Mouse (Mus musculus): ENCODE results near the gene Def6. TPM values are rescaled to one million over a fixed set of nuclear protein-coding genes. Genes with fewer than 3 reads are reported as not detected.
A peak's percentile ranks its signal among the peaks of the same experiment; 100 is the strongest.

The Def6 gene
- polyA plus RNA-seq, 1 experiment = 3.4 TPM

DNA sequence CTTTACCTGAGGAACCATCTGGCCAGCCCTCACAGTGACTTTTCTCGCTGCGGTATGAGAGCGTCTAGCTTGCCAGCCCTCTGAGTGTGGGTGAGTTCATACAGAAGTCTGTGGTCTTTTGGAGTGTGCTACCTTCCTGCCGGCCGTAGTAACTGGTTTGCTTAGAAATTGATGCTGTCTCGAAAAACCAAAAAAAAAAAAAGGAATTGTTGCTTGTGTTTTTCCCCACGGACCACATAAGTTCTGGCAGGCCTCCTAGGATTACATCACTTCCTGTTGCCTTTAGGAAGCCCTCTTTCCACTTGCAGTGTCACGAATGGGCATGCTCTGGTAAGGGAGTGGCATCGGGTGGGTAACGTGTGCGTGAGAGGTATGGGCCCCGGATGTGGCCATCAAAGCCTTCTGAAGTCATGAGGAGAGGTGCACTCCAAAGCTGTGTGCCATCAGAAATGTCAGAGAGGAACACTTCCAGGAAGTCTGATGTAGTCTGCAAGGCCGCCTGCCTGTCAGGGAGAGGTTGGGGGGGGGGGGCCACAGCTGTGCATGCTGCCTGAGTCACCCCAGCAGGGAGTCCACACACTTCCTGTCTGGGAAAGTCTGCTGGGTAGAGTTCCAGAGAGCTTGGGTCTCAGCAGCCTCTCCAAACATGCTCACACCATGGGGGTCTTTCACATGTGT lies 49.2 kb downstream of the Def6 start:
- TF ChIP-seq POLR2A (IDR thresholded peaks at IDR 0.05; ENCODE audit: insufficient read length, low read depth) (no peak), TCF12 (IDR thresholded peaks at IDR 0.05; ENCODE audit: insufficient read depth, poor library complexity, severe bottlenecking) (peak; percentile 20), POLR2AphosphoS2 (IDR thresholded peaks at IDR 0.05; ENCODE audit: insufficient read length, low read depth) (no peak), E2F4 (IDR thresholded peaks at IDR 0.05; ENCODE audit: insufficient read depth) (no peak), CEBPB (IDR thresholded peaks at IDR 0.05; ENCODE audit: insufficient read depth, poor library complexity, severe bottlenecking) (peak; percentile 60; the same call in 1 of the 2 replicates), MAX (IDR thresholded peaks at IDR 0.05; ENCODE audit: low read depth) (no peak), MYOG (IDR thresholded peaks at IDR 0.05; ENCODE audit: control insufficient read depth in 1 of 3, insufficient read depth in 1 of 3, insufficient read length in 2 of 3, low read depth in 2 of 3) (peak; percentile 31 to 93 (median 82)), MYOD1 (IDR thresholded peaks at IDR 0.05; ENCODE audit: control insufficient read depth in 1 of 3, insufficient read length in 2 of 3, low read depth in 2 of 3) (peak in 2 of 3 experiments; percentile 91 to 94), SRF (IDR thresholded peaks at IDR 0.05; ENCODE audit: control insufficient read depth, insufficient read length, low read depth) (no peak), TCF3 (IDR thresholded peaks at IDR 0.05; ENCODE audit: insufficient read length, low read depth) (peak; percentile 66), USF1 (IDR thresholded peaks at IDR 0.05; ENCODE audit: low read depth) (no peak), REST (IDR thresholded peaks at IDR 0.05; ENCODE audit: insufficient read depth, insufficient read length) (no peak)
- no peaks in the 10 kb centered on the region for H3K36me3 ChIP-seq (ENCODE audit: control insufficient read depth, insufficient read depth)
- no peaks in the 10 kb centered on the region for H3K27me3 ChIP-seq (ENCODE audit: control insufficient read depth, insufficient read depth, insufficient read length)
- no peak overlapping the region for H3ac ChIP-seq (ENCODE audit: control insufficient read depth, insufficient read length)
- peak overlapping the region; percentile 9 for H3K4me3 ChIP-seq
- H3K4me2 ChIP-seq (ENCODE audit: low read depth) = peak overlapping the region; percentile 97
- peaks cover 73% of the 10 kb centered on the region for H3K79me2 ChIP-seq (ENCODE audit: control insufficient read depth, insufficient read depth)

- Histone ChIP-seq H3K4me3 (no peak overlapping the region), H3K4me2 (ENCODE audit: low read depth) (peak overlapping the region; percentile 97), H3K79me2 (ENCODE audit: control insufficient read depth, insufficient read depth) (peaks cover 80% of the 10 kb centered on the region), H3K27me3 (ENCODE audit: control insufficient read depth, insufficient read depth, insufficient read length) (no peaks in the 10 kb centered on the region), H3K36me3 (ENCODE audit: control insufficient read depth, insufficient read depth) (no peaks in the 10 kb centered on the region), H3ac (ENCODE audit: control insufficient read depth, insufficient read length) (no peak overlapping the region)
- TF ChIP-seq CEBPB (IDR thresholded peaks at IDR 0.05; ENCODE audit: insufficient read depth, poor library complexity, severe bottlenecking) = no peak
- peak; percentile 19 for TF ChIP-seq POLR2A (IDR thresholded peaks at IDR 0.05; ENCODE audit: insufficient read length, low read depth)
These were observed 50.7 kb downstream of the Def6 start for GRCm38 (mm10) chr17:28258325-28258724.

- H3K4me3 ChIP-seq = no peak overlapping the region
- peaks cover 81% of the 10 kb centered on the region for H3K79me2 ChIP-seq (ENCODE audit: control insufficient read depth, insufficient read depth)
- no peaks in the 10 kb centered on the region for H3K27me3 ChIP-seq (ENCODE audit: control insufficient read depth, insufficient read depth, insufficient read length)
- H3ac ChIP-seq (ENCODE audit: control insufficient read depth, insufficient read length) = no peak overlapping the region
- H3K36me3 ChIP-seq (ENCODE audit: control insufficient read depth, insufficient read depth) = no peaks in the 10 kb centered on the region
- no peak for TF ChIP-seq REST (IDR thresholded peaks at IDR 0.05; ENCODE audit: insufficient read depth, insufficient read length)
- TF ChIP-seq POLR2AphosphoS2 (IDR thresholded peaks at IDR 0.05; ENCODE audit: insufficient read length, low read depth) = no peak
- TF ChIP-seq E2F4 (IDR thresholded peaks at IDR 0.05; ENCODE audit: insufficient read depth) = no peak
- 0 out of 2 replicates have a peak, but pooled peaks have one; percentile 28 for TF ChIP-seq CEBPB (IDR thresholded peaks at IDR 0.05; ENCODE audit: insufficient read depth, poor library complexity, severe bottlenecking)
- no peak for TF ChIP-seq MYOG (IDR thresholded peaks at IDR 0.05; ENCODE audit: control insufficient read depth in 1 of 3, insufficient read depth in 1 of 3, insufficient read length in 2 of 3, low read depth in 2 of 3)
- no peak for TF ChIP-seq USF1 (IDR thresholded peaks at IDR 0.05; ENCODE audit: low read depth)
- TF ChIP-seq TCF3 (IDR thresholded peaks at IDR 0.05; ENCODE audit: insufficient read length, low read depth) = no peak
- peak; percentile 33 for TF ChIP-seq POLR2A (IDR thresholded peaks at IDR 0.05; ENCODE audit: insufficient read length, low read depth)
- TF ChIP-seq MAX (IDR thresholded peaks at IDR 0.05; ENCODE audit: low read depth) = no peak
- no peak for TF ChIP-seq MYOD1 (IDR thresholded peaks at IDR 0.05; ENCODE audit: control insufficient read depth in 1 of 3, insufficient read length in 2 of 3, low read depth in 2 of 3)
- TF ChIP-seq SRF (IDR thresholded peaks at IDR 0.05; ENCODE audit: control insufficient read depth, insufficient read length, low read depth) = no peak
- TF ChIP-seq TCF12 (IDR thresholded peaks at IDR 0.05; ENCODE audit: insufficient read depth, poor library complexity, severe bottlenecking) = no peak
- H3K4me2 ChIP-seq (ENCODE audit: low read depth) = peak overlapping the region; percentile 57
These were observed 52.4 kb downstream of the Def6 start for GRCm38 (mm10) chr17:28259890-28260542.

DNA sequence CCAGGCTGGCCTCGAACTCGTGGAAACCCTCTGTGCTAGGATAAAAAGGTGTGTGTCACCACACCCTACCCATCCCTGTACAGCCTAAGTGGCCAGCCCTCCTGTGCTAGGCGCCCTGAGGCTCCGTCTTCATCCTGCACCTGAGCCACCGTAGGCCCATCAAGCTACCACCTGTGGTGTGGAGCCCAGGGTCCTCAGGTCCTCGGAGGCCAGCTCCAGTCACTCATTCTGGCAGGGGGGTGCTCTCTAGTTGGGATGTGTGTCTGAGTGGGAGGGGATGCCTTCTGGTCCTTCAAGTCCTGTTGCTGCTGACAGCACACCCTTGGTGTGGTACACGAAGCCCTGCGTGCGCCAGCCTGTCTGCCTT lies 52.9 kb downstream of the Def6 start:
- no peak for TF ChIP-seq MYOG (IDR thresholded peaks at IDR 0.05; ENCODE audit: control insufficient read depth in 1 of 3, insufficient read depth in 1 of 3, insufficient read length in 2 of 3, low read depth in 2 of 3)
- no peak for TF ChIP-seq CEBPB (IDR thresholded peaks at IDR 0.05; ENCODE audit: insufficient read depth, poor library complexity, severe bottlenecking)
- no peak for TF ChIP-seq E2F4 (IDR thresholded peaks at IDR 0.05; ENCODE audit: insufficient read depth)
- no peak for TF ChIP-seq MAX (IDR thresholded peaks at IDR 0.05; ENCODE audit: low read depth)
- no peak for TF ChIP-seq TCF12 (IDR thresholded peaks at IDR 0.05; ENCODE audit: insufficient read depth, poor library complexity, severe bottlenecking)
- no peak for TF ChIP-seq POLR2AphosphoS2 (IDR thresholded peaks at IDR 0.05; ENCODE audit: insufficient read length, low read depth)
- H3K36me3 ChIP-seq (ENCODE audit: control insufficient read depth, insufficient read depth) = no peaks in the 10 kb centered on the region
- no peak overlapping the region for H3K4me3 ChIP-seq
- peaks cover 81% of the 10 kb centered on the region for H3K79me2 ChIP-seq (ENCODE audit: control insufficient read depth, insufficient read depth)
- H3K27me3 ChIP-seq (ENCODE audit: control insufficient read depth, insufficient read depth, insufficient read length) = no peaks in the 10 kb centered on the region
- H3ac ChIP-seq (ENCODE audit: control insufficient read depth, insufficient read length) = no peak overlapping the region
- H3K4me2 ChIP-seq (ENCODE audit: low read depth) = peak overlapping the region; percentile 42

- H3K4me2 ChIP-seq (ENCODE audit: low read depth) = no peak overlapping the region
- no peaks in the 10 kb centered on the region for H3K36me3 ChIP-seq (ENCODE audit: control insufficient read depth, insufficient read depth)
- no peaks in the 10 kb centered on the region for H3K27me3 ChIP-seq (ENCODE audit: control insufficient read depth, insufficient read depth, insufficient read length)
- H3K79me2 ChIP-seq (ENCODE audit: control insufficient read depth, insufficient read depth) = peaks cover 76% of the 10 kb centered on the region
- TF ChIP-seq CEBPB (IDR thresholded peaks at IDR 0.05; ENCODE audit: insufficient read depth, poor library complexity, severe bottlenecking) (no peak), E2F4 (IDR thresholded peaks at IDR 0.05; ENCODE audit: insufficient read depth) (no peak)
- no peak overlapping the region for H3ac ChIP-seq (ENCODE audit: control insufficient read depth, insufficient read length)
- no peak overlapping the region for H3K4me3 ChIP-seq
These were observed 54.2 kb downstream of the Def6 start for GRCm38 (mm10) chr17:28261795-28262194.

Measured in myocyte (in vitro differentiated cells).